Mouse (Mus musculus): ENCODE results near the gene Aurkc. TPM values are rescaled to one million over a fixed set of nuclear protein-coding genes. Genes with fewer than 3 reads are reported as not detected.
"Not testable (repeated sequence)": the region's sequence is repeated elsewhere in the genome, so short reads cannot be mapped to it uniquely, and the experiment has no call there.

Gene Aurkc
- total RNA-seq (2015) = not detected in 2 replicates
- not detected in 2 replicates for total RNA-seq (2017)

DNA sequence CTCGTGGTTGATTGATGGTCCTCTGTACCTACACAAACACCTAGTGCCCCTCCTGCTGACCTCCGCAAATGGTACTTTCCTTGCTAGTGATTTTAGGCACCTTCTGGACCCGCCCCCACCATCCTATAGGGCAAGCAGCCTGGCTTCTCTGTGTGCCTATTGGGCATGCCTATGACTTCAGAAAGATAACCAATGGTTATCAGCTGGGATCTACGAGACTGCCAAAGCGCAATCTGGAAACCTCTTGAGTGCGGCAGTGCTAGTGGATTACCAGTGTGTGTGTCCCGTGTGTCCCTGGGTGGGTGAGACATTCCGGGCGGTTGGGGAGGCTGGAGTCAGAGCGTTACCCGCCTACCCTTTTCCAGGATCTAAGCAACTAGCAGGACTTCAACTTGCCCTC, at the start of gene Aurkc:
Gene Aurkc (plus strand): TSS at position 50 of the 400 bp plus-strand sequence.
- ATAC-seq (ENCODE audit: poor library complexity, severe bottlenecking) = not testable (repeated sequence)

DNA sequence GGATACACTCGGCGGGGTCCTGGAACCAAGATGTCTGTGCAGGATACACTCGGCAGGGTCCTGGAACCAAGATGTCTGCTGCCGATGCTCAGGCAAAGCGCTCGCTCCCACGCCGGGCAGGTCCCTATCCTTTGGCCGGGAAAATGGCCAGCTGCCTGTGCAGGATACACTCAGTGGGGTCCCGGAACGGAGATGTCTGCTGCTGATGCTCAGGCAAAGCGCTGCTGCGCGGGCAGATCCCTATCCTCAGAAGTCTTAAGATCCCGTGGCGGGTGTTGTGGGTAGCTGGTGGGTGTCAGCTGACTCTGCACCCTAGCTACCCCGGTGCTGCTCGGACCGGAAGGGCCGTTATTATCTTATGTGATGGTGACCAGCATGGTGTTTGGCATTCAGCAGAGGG, 47.0 kb upstream of the Aurkc start:
- not testable (repeated sequence) for ATAC-seq (ENCODE audit: poor library complexity, severe bottlenecking)

DNA sequence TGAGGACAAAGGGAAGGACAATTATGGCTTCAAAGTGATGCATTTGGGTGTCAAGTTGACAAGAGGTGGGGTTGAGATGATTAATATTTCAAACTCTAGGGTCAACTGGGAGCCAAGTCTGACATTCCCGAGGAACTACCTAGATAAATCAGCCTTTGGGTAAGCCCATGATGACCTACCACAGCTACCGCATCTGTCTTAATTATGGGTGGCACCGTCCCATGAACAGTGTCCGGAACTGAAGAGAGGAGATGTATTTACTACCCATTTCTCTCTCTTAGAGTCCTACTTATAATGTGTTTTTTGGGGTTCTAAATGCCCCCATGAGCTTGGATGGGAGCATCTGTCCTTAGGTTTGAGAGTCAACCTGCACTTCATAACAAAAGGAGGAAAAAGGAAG, 38.5 kb upstream of the Aurkc start:
- no peak for ATAC-seq (ENCODE audit: poor library complexity, severe bottlenecking)

DNA sequence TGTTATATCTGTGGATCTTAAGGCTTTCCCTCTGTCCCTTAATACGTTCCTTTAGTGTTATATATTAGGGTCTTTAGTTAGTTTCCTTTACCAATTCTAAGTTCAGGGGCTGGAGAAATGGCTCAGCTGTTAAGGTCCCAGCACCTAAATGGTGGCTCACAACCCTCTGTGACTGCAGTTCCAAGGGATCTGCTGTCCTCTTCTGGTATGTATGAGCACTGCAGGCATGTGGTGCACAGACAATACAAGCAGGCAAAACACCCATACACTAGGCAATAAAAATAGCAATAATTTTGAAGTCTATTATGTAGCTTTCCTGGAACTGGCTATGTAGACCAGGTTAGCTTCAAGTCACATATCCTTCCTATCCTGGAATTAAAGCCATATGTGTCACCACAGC, 36.5 kb upstream of the Aurkc start:
- ATAC-seq (ENCODE audit: poor library complexity, severe bottlenecking) = no peak

DNA sequence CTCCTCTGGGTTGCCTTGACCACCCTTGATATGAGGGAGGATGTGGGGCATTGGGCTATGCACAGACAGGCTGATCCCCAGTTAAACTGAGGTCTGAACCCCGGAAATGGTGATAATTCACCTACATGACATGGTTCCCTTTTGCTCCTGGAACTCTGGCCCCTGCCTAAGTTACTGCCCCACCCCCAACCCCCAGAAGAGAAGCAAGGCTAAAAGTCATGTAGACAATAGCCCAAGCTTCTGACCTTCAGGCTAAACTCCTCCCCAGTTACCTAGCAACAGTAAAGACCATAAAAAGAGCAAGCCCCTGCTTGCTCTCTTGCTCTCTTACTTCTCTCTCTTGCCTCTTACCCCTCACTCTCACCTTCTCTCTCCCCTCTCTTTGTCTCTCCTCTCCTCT, 21.5 kb upstream of the Aurkc start:
- no peak for ATAC-seq (ENCODE audit: poor library complexity, severe bottlenecking)

DNA sequence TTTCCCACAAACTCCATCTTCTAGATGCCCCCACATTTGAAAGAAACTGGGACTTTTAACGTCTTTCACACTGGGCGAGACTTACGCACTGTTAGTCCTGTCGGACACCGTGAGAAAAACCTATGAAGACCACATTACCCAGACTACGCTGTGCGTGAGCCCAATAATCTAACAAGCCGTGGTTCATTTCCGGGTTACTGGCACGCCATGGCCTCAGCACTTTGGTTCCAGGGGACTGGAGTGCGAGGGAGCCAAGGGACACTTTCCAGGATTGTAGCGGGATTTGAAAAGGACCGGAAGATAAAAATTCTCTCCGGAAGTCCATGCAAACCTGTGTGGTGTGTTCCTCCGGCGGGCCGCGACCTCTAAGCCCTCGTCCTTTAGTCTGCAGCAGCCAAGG, 18.2 kb upstream of the Aurkc start:
- no peak for ATAC-seq (ENCODE audit: poor library complexity, severe bottlenecking)

DNA sequence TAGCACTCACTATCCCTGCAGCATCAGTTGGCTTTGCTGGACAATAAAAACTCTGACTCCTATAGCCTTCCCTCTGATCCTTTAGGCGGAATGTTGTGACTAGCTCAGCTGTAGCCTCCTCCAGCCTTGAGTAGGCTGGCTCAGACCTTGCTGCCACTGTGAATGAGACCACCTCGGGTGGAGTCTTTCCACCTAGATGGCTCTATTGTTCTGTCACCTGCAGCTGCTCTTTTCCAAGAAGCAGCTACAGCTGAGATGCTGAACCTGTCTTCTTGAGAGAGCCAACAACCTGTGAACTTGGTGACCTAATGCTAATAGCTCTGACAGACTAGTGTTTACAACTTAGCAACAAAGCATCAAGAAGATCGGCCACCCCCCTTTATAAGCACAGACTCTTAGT, 3.8 kb downstream of the Aurkc start:
- not testable (repeated sequence) for ATAC-seq (ENCODE audit: poor library complexity, severe bottlenecking)

DNA sequence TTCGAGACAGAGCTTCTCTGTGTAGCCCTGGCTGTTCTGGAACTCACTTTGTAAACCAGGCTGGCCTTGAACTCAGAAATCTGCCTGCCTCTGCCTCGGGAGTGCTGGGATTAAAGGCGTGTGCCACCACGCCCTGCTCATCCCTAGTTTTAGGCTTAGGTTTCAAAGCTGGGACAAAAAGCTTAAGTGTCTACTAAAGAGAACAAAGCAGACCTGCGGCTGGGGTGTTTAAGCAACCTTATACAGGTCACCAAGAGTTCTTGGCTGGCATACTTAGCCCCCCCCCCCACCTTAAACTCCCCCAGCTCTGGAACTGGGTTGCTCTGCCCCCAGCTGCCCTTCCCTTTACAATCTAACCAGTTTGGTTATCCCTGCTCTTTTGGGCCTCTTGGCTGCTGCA, 10.3 kb downstream of the Aurkc start:
- ATAC-seq (ENCODE audit: poor library complexity, severe bottlenecking) = not testable (repeated sequence)

DNA sequence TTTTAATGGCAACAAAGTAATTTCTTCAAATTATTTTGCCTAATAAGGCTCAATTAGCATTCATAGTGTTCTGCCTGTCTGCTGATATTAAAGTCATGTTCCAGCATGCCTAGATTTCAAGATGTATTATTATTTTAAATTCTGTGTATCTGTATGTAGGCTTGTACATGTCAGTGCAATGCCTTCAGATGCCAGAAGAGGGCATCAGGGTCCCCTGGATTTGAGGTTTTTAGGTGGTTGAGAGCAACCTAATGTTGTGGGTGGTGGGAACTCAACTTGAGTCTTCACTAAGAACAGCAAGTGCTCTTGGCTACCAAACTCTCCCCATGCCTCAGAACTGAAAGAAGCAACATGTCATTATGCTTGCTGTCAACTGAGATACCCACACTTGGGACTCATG, 32.3 kb downstream of the Aurkc start:
- no peak for ATAC-seq (ENCODE audit: poor library complexity, severe bottlenecking)

DNA sequence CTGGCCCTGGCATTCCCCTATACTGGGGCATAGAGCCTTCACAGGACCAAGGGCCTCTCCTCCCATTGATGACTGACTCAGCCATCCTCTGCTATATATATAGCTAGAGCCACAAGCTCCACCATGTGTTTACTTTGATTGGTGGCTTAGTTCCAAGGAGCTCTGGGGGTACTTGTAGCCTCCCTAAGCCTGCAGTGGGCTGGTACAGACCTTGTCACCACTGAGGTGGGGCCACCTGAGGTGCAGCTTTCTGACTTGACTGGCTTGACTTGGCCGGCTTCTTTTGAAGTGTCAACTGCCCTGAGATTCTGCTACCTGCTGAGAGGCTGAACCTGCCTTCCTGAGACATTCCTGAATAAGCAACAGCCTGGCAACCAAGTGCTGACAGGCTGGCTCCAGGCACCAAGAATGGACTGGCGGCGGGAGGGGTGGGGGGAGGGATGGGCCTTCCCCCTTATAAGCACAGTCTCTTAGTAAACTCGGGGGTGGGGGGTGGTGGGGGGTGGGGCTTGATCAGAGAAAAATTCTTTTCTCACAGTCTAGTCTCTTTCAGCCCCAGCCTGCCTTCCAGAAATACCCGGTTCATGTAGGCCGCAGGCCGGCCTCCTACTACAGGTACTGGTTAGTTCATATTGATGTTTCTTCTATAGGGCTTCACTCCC, 54.7 kb downstream of the Aurkc start:
- ATAC-seq (ENCODE audit: poor library complexity, severe bottlenecking) = not testable (repeated sequence)

Other genes starting within 250 kb of the Aurkc start
- 9.4 and 13.4 TPM in 2 replicates for gene Zfp954, start 126.2 kb downstream of the Aurkc start, total RNA-seq (2015)
- gene Zfp954, start 126.2 kb downstream of the Aurkc start, total RNA-seq (2017) = 11.6 and 12.4 TPM in 2 replicates
- gene Zfp773, start 141.5 kb downstream of the Aurkc start, total RNA-seq (2015) = 0.31 and 0.43 TPM in 2 replicates
- gene Zfp773, start 141.5 kb downstream of the Aurkc start, total RNA-seq (2017) = 1.4 and 1.7 TPM in 2 replicates
- gene Zfp418, start 176.0 kb downstream of the Aurkc start, total RNA-seq (2015) = 0.89 and 2.7 TPM in 2 replicates
- gene Zfp418, start 176.0 kb downstream of the Aurkc start, total RNA-seq (2017) = 1.4 and 1.8 TPM in 2 replicates
- gene Zfp772, start 214.7 kb downstream of the Aurkc start, total RNA-seq (2015) = 2.1 and 2.2 TPM in 2 replicates
- gene Zfp772, start 214.7 kb downstream of the Aurkc start, total RNA-seq (2017) = 1.7 and 2.5 TPM in 2 replicates

All from megakaryocyte, adult 5-6 weeks (primary cell).